Mouse (Mus musculus) brain, embryonic 14.5 days (tissue): Measurements from ENCODE around the gene Il27ra.

Experiments
- CTCF ChIP-seq: fragments of 200-500 bp; IDR thresholded peaks from 2 replicates; pipeline ENCODE4 v1.5.1; 2012; ENCODE audit warnings: inconsistent platforms, mild to moderate bottlenecking, moderate library complexity, borderline replicate concordance; ENCODE audit not compliant: insufficient read depth, insufficient read length; ENCODE audit errors: extremely low read depth
- POLR2A ChIP-seq: fragments of 200-500 bp; IDR thresholded peaks from 2 replicates; pipeline ENCODE4 v1.6.1; 2012; ENCODE audit warnings: mild to moderate bottlenecking, inconsistent platforms, borderline replicate concordance; ENCODE audit not compliant: poor library complexity, insufficient read depth, insufficient read length, severe bottlenecking; ENCODE audit errors: extremely low read depth

- TF ChIP-seq POLR2A (no peak), CTCF (no peak)
Measured at GRCm38 (mm10) chr8:83981533-83981932, 60.9 kb downstream of the Il27ra start.
